Mouse (Mus musculus) cerebral cortex, adult 2 months (tissue): ENCODE results near the gene Spsb1.

ENCODE experiments used
- WGBS: fragments of 180-500 bp; shearing (Covaris S2); methylation state at CpG from one replicate; pipeline ENCODE4 v1.1.7; 2018; 5-methylcytosine and 5-hydroxymethylcytosine counted together

Spsb1 gene

DNA sequence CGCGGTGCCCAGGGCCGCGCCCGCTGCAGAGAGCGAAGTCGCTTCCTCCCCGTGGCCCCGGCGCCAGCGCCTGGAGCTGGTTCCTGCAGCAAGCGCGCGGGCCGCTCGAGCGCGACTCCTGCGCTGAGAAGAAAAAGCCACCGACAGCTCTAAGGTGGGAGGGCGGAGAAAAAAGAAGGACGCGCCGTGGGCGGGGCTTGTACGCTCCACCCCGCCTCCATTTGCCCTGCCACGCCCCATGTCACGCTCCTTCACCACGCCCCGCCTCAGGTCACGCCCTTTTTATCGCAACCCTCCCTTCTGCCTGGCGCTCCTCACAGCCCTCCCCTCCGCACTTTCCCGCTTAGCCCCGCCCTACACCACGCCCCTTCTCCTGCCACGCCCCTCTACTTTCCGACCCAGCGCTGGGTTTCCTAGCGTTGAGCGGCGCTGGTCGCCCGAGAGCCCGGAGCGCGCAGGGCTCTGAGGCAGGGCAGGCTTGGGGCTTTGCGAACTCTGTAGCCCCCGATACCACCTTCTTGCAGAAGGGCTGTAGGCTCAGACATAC is at the start of gene Spsb1:
Spsb1 (minus strand) TSS at position 151 of the 547 bp plus-strand sequence.
- WGBS = under 1% methylated on average over 51 of the region's 51 CpGs

DNA sequence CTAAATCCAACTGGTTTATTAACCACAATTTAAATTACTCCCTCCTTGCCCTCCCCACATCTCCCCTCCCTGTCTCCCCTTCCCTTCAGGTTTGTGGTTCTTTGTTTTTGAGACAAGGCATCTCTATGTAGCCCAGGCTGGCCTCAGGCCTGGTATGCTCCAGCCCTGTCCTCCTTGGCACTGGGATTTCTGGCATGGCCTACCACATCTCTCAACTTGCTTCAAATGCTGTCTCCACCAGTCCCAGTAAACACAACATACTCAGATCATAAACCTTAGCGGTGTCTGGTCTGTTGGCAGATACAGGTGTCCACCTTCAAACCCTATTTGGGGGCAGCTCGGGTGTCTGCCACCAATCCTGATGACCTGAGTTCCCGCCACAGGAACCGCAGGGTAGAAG is 48.8 kb upstream of the Spsb1 start:
- 92% methylated on average over 4 of the region's 4 CpGs for WGBS

GRCm38 (mm10) chr4:150003021-150003580 is 48.3 kb upstream of the Spsb1 start:
- 72% methylated on average over 7 of the region's 7 CpGs for WGBS

DNA sequence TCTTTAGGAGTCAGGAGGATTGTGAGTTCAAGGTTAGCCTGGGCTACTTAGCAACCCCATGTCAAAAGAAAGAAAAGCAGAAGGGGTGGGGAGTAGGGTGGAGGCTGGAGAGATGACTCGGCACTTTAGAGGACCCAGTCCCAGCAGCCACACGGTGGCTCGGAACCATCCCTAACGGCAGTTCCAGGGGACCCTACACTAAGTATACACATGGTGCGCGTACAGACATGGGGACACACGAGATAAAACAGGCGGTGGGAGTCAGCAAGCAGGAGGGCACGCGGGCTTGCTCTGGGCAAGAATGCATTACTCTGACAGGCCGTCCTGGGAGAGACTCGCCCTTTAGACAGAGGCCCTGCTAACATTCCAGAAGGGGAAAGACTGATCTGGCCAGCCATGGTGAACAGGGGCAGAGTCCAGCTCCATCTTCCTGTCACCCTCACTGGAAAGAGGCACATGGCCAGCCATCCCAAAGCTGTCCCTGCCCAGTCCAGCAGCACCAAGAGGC is 47.2 kb upstream of the Spsb1 start:
- 84% methylated on average over 12 of the region's 12 CpGs for WGBS

- WGBS = 73% methylated on average over 10 of the region's 10 CpGs
Observed at GRCm38 (mm10) chr4:150001221-150001860, 46.5 kb upstream of the Spsb1 start.

- WGBS = 93% methylated on average over 15 of the region's 15 CpGs
Observed at GRCm38 (mm10) chr4:149999931-150000555, 45.2 kb upstream of the Spsb1 start.

GRCm38 (mm10) chr4:149999510-149999900 is 44.7 kb upstream of the Spsb1 start:
- WGBS = 87% methylated on average over 9 of the region's 9 CpGs

DNA sequence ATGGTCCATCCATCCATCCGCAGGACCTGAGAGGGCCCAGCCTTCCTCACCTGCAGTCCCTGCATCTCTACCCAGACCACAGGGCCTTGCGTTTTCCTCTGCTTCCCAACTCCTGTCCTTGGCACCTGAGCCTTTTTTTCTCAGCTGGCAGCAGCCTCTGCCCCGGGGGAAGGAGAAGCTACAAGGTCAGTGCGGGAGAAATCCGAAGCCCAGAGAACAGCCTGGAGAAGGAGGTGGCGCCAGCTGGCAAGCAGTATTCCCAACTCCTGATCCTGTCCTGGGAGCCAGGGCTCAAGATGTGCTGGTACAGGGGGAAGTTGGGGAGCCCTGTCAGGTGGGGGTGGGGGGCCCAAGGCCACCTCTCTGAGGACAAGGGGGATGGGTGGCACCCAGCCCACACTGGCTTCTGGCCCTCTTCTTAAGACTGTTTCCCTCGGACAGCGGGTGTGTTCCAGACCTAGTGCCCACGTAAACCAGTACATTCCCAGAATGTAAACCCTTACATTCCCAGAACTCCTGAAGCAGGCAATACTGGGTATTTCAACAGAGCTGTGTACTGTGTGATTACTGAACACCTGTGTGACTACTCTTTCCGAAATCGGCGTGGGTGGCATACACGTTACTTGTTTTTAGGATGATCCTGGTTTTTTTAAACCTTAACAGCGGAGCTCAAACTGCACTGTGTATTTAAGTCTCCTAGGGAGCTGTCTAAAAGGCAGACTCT is 44.1 kb upstream of the Spsb1 start:
- WGBS = 62% methylated on average over 14 of the region's 14 CpGs

GRCm38 (mm10) chr4:149997999-149998398 is 43.2 kb upstream of the Spsb1 start:
- WGBS = 88% methylated on average over 10 of the region's 10 CpGs

- WGBS = 71% methylated on average over 7 of the region's 7 CpGs
Observed at GRCm38 (mm10) chr4:149996440-149996839, 41.6 kb upstream of the Spsb1 start.

DNA sequence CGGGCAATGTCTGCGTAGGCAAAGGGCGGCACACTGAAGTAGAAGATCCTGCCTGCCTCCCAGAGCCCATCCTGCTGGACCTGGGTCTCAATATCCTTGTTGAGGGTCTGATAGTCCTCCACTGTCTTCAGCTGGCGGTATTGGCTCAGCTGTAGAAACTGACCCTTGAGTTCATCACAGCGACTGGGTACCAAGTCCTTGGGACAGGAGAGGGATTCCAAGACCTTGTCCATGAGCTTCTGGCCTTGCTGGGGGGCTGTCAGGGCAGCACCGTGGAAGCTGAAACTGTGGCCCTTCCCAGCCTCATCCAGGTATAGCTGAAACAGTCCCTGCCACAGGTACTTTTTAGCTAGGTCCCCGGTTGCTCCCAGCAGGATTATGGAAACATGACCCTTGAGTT is 41.1 kb upstream of the Spsb1 start:
- WGBS = 96% methylated on average over 7 of the region's 7 CpGs

- 89% methylated on average over 10 of the region's 10 CpGs for WGBS
Observed at GRCm38 (mm10) chr4:149994218-149994617, 39.4 kb upstream of the Spsb1 start.

DNA sequence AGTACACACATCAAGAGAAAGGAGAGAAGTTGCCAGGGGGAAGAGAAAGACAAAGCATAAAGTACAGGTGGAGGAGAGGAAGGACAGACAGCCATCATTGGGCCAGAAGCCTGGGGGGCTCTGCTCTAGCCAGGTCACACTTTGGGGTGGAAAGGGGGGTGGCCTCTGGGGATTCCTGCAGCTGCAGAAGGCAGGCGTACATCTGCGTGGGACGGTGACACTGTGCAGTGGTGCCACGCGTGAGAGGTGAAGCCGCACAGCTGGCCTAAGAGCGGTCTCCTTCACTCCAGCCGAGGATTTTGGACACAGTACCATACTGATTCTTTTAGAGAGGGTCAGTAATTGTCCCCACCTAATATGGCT is 37.8 kb upstream of the Spsb1 start:
- 97% methylated on average over 8 of the region's 8 CpGs for WGBS

DNA sequence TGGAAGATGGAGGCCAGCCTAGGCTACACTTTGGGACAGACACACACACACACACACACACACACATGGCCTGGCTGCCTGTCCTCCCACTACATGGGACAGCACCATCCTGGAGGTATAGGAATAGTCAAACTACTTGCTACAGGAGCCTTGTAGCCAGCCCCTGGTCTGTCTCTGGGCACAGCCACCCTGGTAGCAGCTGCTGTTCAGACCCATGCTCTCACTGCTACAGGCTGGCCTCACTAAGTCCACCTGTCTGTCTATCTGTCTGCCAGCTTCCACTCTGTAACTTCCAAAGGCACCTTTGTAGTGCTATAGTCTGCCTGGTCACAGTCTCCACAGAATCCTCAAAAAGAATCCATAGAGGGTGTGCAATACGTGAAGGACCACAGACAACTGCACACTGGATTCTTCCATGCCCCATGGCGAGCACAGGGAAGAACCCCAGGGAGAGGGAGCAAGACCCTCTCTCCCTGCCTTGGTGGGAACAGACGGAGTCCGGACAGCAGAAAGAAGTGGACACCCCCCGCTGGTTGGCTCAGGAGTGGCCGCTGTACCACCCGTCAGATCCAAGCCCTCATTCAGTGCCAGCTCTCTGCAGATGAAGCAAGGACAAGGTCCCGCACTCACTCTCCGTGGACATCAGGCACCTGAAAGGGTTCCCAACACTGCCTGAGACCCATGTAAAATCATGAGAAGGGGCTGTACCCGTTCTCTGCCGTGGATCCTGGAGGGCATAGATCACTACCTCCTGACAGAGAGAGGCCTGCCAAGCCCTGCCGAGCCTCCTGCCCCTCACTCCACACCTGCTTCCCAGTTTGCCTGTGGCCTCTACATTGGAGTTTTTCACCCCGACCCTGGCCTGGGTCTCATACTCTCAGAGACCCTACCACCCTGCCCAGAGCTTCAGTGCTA is 37.2 kb upstream of the Spsb1 start:
- WGBS = 93% methylated on average over 13 of the region's 13 CpGs

- 54% methylated on average over 9 of the region's 9 CpGs for WGBS
Observed at GRCm38 (mm10) chr4:149990954-149991633, 36.3 kb upstream of the Spsb1 start.

DNA sequence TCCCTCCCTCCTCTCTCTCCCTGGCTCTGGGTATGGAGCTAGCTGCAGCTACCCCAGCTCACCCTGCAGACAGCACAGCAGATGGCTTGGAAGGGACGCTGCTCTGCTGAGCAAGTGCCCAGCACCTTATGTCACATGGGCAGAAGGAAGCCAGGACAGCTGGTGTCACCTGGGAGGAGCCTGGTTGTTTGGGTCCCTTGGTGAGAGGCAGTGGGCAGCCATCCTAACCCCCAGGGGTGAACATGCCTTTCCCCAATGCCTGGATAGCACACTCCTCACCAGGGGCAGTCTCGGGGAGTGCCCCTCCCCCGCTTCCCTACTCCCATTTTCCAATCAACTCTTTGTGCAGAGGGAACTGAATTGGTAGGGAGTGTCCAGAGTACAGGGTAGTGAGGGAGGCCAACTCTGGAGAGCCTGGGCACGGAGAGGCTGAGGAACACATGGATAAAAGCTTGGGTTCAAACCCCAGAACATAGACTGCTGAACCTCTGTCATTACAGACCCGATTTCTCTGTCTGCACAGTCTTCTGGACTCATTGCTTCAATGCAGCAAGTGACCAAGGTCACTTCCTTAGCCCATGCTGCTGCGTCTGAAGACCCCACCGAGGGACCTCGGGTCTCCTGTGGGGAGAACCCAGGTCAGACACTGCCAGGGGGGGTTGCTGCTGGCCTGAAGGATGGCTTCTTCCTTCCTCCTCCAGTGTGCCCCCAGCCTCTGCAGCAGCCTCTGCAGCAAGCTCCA is 35.5 kb upstream of the Spsb1 start:
- 30% methylated on average over 8 of the region's 8 CpGs for WGBS

- WGBS = 6% methylated on average over 21 of the region's 21 CpGs
Observed at GRCm38 (mm10) chr4:149988931-149989556, 34.2 kb upstream of the Spsb1 start.

DNA sequence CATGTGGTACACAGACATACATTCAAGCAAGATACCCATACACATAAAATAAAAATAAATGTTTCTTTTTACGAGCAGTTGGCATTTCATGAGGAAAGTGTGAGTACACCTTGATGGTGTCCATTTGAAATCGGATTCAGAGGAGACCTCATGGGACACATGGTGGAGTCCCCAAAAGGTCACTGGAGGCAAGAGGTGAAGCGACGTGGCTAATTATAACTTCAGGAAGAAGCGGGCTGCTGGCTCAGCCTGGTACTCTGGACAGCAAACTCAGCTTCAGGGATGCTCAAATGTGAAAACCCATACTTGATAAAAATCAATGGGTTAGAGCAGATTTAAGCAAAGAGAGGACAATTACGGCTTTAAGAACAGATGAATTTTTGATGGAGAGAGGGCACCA is 33.5 kb upstream of the Spsb1 start:
- 75% methylated on average over 6 of the region's 6 CpGs for WGBS

DNA sequence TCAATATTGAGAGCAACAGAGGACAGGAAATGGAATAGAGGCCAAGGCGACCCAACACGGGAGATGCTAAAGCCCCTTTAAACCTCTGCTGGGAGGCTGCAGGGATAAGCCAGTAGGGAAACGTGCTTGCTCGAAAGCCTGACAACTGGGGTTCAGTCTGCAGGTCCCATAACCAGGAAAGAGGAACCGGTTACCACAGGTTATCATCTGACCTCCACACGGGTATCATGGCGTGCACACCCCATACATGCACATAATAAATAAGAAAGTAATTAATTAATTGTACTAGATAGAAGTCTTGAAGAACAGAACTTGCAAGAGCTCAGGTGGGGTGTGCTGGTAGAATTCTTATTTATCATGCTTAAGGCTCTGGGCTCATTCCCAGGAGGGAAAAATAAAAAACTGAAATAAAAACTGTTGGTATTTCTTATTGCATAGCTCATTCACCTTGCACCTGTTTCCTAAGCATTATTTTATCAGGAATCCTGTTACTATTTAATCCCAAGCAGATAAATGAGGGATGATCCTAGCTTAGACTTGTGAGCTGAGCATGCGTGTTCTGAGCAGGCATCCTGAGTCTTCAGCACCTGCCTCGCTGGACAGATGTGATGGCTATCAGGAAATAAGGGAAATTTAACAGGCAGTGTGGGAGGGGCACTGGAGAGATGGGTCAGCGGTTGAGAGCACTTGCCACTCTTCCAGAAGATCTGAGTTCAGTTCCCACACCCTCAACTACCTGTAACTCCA is 32.0 kb upstream of the Spsb1 start:
- 92% methylated on average over 10 of the region's 10 CpGs for WGBS
